Mouse (Mus musculus) heart, adult 11 months (tissue): ENCODE measurements at regions not wholly inside any gene's neighbourhood (a gene's known extent, or its start where the extent isn't known, plus 50 kb on each side); places are given as distances from the start of the nearest gene placed in this dataset.
A peak's percentile ranks its signal among the peaks of the same experiment; 100 is the strongest.
"Not testable (repeated sequence)": the region's sequence is repeated elsewhere in the genome, so short reads cannot be mapped to it uniquely, and the experiment has no call there.

ENCODE experiments used
- DNase-seq: peaks from one replicate; pipeline ENCODE4 v3.0.0; 2022

DNA sequence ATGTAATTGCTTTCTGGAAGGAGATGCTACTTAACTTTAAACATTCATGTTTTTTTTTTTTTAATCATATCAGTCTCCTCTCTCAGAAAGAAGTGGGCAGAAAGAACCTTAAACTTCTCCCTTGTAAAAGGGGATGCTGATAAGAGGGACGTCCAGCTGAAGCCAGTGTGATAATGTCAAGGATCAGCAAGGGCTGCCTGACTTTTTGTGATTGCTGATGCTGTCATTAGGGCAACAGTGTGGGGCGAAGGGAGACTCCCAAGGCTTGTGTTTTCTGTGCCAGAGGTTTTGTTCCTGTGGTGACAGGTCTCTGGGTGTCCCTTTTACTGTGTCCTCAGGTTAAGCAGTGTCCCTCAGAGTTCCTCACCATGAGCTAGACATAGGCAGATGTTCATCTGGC lies 61.8 kb upstream of the Prkar2b start:
- no peak for DNase-seq

DNA sequence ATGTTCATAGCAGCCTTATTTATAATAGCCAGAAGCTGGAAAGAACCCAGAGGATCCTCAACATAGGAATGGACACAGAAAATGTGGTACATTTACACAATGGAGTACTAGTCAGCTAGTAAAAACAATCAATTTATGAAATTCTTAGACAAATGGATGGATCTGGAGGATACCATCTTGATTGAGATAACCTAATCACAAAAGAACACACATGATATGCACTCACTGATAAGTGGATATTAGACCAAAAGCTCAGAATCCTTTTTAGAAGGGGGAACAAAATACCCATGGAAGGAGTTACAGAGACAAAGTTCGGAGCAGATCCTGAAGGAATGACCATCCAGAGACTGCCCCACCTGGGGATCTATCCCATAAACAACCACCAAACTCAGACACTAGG lies 60.9 kb upstream of the Prkar2b start:
- DNase-seq = not testable (repeated sequence)

- no peak for DNase-seq
Observed at GRCm38 (mm10) chr12:32112691-32113090, 51.6 kb upstream of the Prkar2b start.

DNA sequence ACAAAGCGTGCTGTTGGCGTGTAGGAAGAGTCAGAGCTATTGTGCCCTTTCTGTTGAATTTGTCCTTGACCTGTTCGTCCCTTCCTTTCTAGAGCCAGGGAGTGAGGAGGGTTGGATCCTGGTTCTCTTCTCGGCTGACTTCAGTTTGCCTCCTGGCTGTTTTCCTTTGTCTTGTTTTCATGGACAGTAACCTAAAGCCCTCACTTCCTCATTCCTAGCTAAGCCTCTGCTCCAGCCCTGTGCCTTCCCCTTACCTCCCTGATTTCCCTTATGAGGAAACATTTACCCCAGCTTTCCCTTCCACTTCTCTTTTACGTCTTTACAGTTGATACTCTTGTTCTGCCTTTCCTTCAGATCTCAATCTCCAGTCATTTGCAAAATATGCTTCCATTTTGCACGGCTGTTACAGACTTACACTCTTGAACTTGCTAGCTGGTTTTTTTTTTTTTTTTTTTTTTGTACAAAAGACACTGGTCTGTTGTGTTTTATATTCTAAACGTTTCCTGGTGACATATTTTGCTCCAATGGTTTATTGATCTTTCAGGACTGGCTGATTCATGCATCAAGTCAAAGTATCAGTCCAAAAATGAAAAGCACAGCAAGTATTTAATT lies 50.5 kb upstream of the Prkar2b start:
- DNase-seq = peak; percentile 87

DNA sequence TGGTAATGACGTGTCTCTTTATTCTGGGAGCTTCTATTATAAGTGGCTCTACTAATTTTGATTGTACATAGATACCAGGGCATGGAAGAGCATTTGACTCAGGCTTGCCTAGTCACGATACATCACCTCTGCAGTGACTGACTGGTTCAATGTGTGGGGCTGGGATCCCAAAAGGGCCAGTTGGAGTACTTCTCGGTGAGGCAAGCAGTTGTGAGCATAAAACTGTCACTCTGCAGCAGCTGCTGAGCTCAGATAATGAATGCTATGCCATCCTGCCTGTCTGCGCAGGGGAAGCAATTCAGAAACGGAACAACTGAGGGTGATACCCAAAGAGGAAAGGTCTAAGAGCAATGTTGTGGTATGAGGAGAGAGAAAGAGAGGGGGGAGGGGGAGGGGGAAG lies 49.8 kb upstream of the Prkar2b start:
- DNase-seq = peak; percentile 91
